Mouse (Mus musculus): ENCODE measurements at regions not wholly inside any gene's neighbourhood (a gene's known extent, or its start where the extent isn't known, plus 50 kb on each side); places are given as distances from the start of the nearest gene placed in this dataset.

GRCm38 (mm10) chr13:91274131-91274530 lies 50.4 kb upstream of the Atg10 start:
- Histone ChIP-seq H3K9me3 (ENCODE audit: control insufficient read depth) (no peaks in the 10 kb centered on the region), H3K36me3 (ENCODE audit: control insufficient read depth, insufficient read depth) (no peaks in the 10 kb centered on the region), H3K4me2 (replicated peaks; ENCODE audit: low read depth) (no peak overlapping the region), H3K4me1 (replicated peaks; ENCODE audit: control insufficient read depth, insufficient read depth, low read length) (no peaks in the 10 kb centered on the region), H3K9ac (ENCODE audit: low read depth, low read length) (no peak overlapping the region), H3K27me3 (replicated peaks; ENCODE audit: control insufficient read depth, insufficient read depth, low read length) (no peaks in the 10 kb centered on the region), H3K4me3 (ENCODE audit: low read depth, low read length) (no peak overlapping the region), H3K27ac (ENCODE audit: low read depth, low read length) (no peak overlapping the region)
- WGBS = 91% methylated on average over 1 of the region's 1 CpGs
- ATAC-seq = no peak
- TF ChIP-seq CTCF (IDR thresholded peaks at IDR 0.05; ENCODE audit: low read depth) = no peak

DNA sequence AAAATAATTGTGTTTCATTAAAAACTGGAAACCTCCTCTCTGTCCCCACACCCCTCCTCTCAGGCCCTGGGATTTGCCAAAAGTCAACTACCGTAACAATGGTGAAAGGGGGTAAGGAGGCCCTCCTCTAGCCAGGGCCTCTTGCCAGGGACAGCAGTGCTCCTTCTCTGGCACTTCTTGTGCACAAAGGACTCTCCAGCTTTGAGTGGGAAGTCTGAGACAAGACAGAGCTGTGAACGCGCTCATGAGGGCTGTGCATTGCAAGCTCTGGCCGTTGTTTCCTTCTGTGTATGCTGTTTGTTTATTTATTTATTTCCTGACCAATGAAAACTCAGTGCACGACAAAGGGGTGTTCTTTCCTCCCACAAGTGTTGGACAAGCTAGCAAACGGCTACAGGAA lies 50.8 kb upstream of the Atg10 start:
- Histone ChIP-seq H3K4me3 (ENCODE audit: low read depth, low read length) (no peak overlapping the region), H3K4me1 (replicated peaks; ENCODE audit: control insufficient read depth, insufficient read depth, low read length) (no peaks in the 10 kb centered on the region), H3K27me3 (replicated peaks; ENCODE audit: control insufficient read depth, insufficient read depth, low read length) (no peaks in the 10 kb centered on the region), H3K4me2 (replicated peaks; ENCODE audit: low read depth) (no peak overlapping the region), H3K36me3 (ENCODE audit: control insufficient read depth, insufficient read depth) (no peaks in the 10 kb centered on the region), H3K9ac (ENCODE audit: low read depth, low read length) (no peak overlapping the region), H3K9me3 (ENCODE audit: control insufficient read depth) (no peaks in the 10 kb centered on the region), H3K27ac (ENCODE audit: low read depth, low read length) (no peak overlapping the region)
- no peak for ATAC-seq
- no peak for TF ChIP-seq CTCF (IDR thresholded peaks at IDR 0.05; ENCODE audit: low read depth)
- WGBS = 60% methylated on average over 6 of the region's 6 CpGs

GRCm38 (mm10) chr13:91279487-91279886 lies 55.7 kb upstream of the Atg10 start:
- Histone ChIP-seq H3K36me3 (ENCODE audit: control insufficient read depth, insufficient read depth) (no peaks in the 10 kb centered on the region), H3K27ac (ENCODE audit: low read depth, low read length) (no peak overlapping the region), H3K4me2 (replicated peaks; ENCODE audit: low read depth) (no peak overlapping the region), H3K9me3 (ENCODE audit: control insufficient read depth) (no peaks in the 10 kb centered on the region), H3K9ac (ENCODE audit: low read depth, low read length) (no peak overlapping the region), H3K4me3 (ENCODE audit: low read depth, low read length) (no peak overlapping the region), H3K27me3 (replicated peaks; ENCODE audit: control insufficient read depth, insufficient read depth, low read length) (no peaks in the 10 kb centered on the region), H3K4me1 (replicated peaks; ENCODE audit: control insufficient read depth, insufficient read depth, low read length) (no peaks in the 10 kb centered on the region)
- 81% methylated on average over 3 of the region's 3 CpGs for WGBS
- no peak for ATAC-seq
- no peak for TF ChIP-seq CTCF (IDR thresholded peaks at IDR 0.05; ENCODE audit: low read depth)

DNA sequence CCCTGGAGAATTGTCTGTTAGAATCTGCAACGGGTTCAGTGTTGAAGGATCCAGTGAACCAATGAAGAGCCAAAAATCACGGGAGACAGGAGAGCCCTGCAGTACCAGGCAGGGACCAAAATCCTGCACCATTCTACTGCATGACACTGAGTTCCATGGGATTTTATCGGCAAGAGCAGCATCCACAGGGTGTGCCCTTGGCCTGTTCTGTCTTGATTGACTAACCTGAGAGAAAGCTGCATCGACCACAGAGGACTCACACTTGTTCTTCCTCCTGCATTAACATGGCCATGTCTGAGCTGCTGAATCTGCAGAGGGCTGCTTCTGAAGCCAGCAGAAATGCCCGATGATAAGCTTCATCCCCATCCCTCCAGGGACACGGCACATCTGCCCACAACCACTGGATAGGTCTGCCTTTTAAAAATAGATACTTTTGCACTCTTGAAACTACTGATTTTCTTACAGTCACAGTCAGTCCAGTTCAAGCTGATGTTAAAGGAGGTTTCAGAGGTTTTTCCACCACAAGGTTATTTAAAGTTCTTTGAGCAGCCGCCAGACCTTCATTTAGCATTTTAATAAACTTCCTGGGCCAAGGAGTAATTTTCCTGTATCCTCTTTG lies 71.9 kb upstream of the Atg10 start:
- no peak for ATAC-seq
- WGBS = 74% methylated on average over 7 of the region's 7 CpGs

DNA sequence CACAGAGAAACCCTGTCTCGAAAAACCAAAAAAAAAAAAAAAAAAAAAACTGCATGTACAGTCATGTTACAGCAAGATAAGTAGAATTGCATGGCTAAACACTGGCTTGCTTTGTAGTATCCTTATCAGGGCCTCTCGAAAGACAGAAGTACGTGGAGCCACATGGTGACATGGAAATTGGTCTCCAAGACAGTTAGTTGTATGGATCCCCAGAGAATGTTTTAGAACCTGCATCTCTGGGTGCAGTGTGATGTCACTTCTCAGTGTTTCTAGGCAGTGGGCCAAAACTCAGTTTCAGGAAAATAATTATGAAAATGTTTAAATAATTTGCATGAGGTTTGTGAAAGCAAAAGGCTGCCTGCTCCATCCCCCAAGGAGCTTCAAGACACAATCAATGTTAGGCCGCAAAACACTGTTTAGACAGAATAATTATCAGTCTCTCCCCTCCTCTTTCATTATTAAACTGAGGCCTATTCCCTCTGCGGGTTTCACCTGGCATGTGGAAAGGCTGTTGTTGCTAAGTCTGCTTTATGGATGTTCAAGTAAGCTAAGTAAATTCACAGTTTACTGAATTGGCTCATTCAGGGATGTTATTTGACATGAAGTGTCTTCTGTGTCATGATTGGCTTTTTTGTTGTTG lies 72.9 kb upstream of the Atg10 start:
- 81% methylated on average over 5 of the region's 5 CpGs for WGBS
- H3K27me3 ChIP-seq (replicated peaks; ENCODE audit: control insufficient read depth, insufficient read depth, low read length) = no peaks in the 10 kb centered on the region
- no peak overlapping the region for H3K4me2 ChIP-seq (replicated peaks; ENCODE audit: low read depth)
- no peak overlapping the region for H3K9ac ChIP-seq (ENCODE audit: low read depth, low read length)
- no peaks in the 10 kb centered on the region for H3K9me3 ChIP-seq (ENCODE audit: control insufficient read depth)
- TF ChIP-seq CTCF (IDR thresholded peaks at IDR 0.05; ENCODE audit: low read depth) = no peak
- no peaks in the 10 kb centered on the region for H3K4me1 ChIP-seq (replicated peaks; ENCODE audit: control insufficient read depth, insufficient read depth, low read length)
- no peak overlapping the region for H3K4me3 ChIP-seq (ENCODE audit: low read depth, low read length)
- no peak overlapping the region for H3K27ac ChIP-seq (ENCODE audit: low read depth, low read length)
- no peaks in the 10 kb centered on the region for H3K36me3 ChIP-seq (ENCODE audit: control insufficient read depth, insufficient read depth)
- no peak for ATAC-seq

More for the DNA sequence above, 71.9 kb upstream of the Atg10 start:
- Histone ChIP-seq H3K27me3 (replicated peaks; ENCODE audit: control insufficient read depth, insufficient read depth, low read length) (no peaks in the 10 kb centered on the region), H3K27ac (ENCODE audit: low read depth, low read length) (no peak overlapping the region), H3K4me3 (ENCODE audit: low read depth, low read length) (no peak overlapping the region), H3K9ac (ENCODE audit: low read depth, low read length) (no peak overlapping the region), H3K4me1 (replicated peaks; ENCODE audit: control insufficient read depth, insufficient read depth, low read length) (no peaks in the 10 kb centered on the region), H3K9me3 (ENCODE audit: control insufficient read depth) (no peaks in the 10 kb centered on the region), H3K36me3 (ENCODE audit: control insufficient read depth, insufficient read depth) (no peaks in the 10 kb centered on the region), H3K4me2 (replicated peaks; ENCODE audit: low read depth) (no peak overlapping the region)
- TF ChIP-seq CTCF (IDR thresholded peaks at IDR 0.05; ENCODE audit: low read depth) = no peak

GRCm38 (mm10) chr13:91301849-91302248 lies 78.1 kb upstream of the Atg10 start:
- WGBS = 81% methylated on average over 1 of the region's 1 CpGs
- ATAC-seq = no peak

More at GRCm38 (mm10) chr13:91301849-91302248, 78.1 kb upstream of the Atg10 start:
- Histone ChIP-seq H3K4me2 (replicated peaks; ENCODE audit: low read depth) (no peak overlapping the region), H3K36me3 (ENCODE audit: control insufficient read depth, insufficient read depth) (no peaks in the 10 kb centered on the region), H3K4me1 (replicated peaks; ENCODE audit: control insufficient read depth, insufficient read depth, low read length) (no peaks in the 10 kb centered on the region), H3K27me3 (replicated peaks; ENCODE audit: control insufficient read depth, insufficient read depth, low read length) (no peaks in the 10 kb centered on the region), H3K4me3 (ENCODE audit: low read depth, low read length) (no peak overlapping the region), H3K27ac (ENCODE audit: low read depth, low read length) (no peak overlapping the region), H3K9me3 (ENCODE audit: control insufficient read depth) (no peaks in the 10 kb centered on the region), H3K9ac (ENCODE audit: low read depth, low read length) (no peak overlapping the region)
- no peak for TF ChIP-seq CTCF (IDR thresholded peaks at IDR 0.05; ENCODE audit: low read depth)

All from intestine, postnatal 0 days (tissue).